Mouse (Mus musculus) adrenal gland, adult (tissue): ENCODE measurements around the gene Ctrl.

Source experiments
- DNase-seq, 2 experiments: peaks; one replicate each; pipeline ENCODE4 v3.0.0; 2022 to 2023; ENCODE audit warnings: low spot score in 1 of 2; ENCODE audit not compliant: inconsistent age in 2 of 2

The Ctrl gene

DNA sequence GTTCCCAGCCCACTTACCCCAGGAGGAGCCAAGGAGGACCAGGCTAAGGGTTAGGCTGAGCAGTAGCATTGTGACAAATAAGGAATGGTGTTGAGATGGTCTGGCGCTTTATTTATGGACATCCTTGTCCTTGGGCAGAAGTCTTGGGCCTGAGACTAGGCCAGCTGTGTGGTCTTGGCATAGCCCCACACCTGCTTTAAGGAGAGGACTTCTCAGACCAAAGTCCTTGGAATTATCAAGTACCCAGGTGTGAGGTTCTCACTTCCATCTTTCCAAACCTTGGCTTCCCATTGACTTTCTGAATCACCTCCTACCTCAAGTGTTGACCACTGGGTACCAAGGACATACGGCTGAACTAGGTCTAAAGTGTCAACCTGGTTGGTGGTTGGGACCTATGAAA lies at the start of gene Ctrl:
Ctrl (minus strand) TSS at position 101 of the 400 bp plus-strand sequence.
- DNase-seq, result no peak

- peak in 1 of 2 experiments; percentile 16 for DNase-seq
Measured at GRCm38 (mm10) chr8:105983406-105983805, 49.7 kb upstream of the Ctrl start.

GRCm38 (mm10) chr8:105981146-105981545 lies 47.5 kb upstream of the Ctrl start:
- peak in 1 of 2 experiments; percentile 14 for DNase-seq

GRCm38 (mm10) chr8:105979325-105979724 lies 45.7 kb upstream of the Ctrl start, which contains the start of gene Dpep3:
Dpep3 (minus strand) TSS chr8:105979429.
- DNase-seq, result no peak

DNA sequence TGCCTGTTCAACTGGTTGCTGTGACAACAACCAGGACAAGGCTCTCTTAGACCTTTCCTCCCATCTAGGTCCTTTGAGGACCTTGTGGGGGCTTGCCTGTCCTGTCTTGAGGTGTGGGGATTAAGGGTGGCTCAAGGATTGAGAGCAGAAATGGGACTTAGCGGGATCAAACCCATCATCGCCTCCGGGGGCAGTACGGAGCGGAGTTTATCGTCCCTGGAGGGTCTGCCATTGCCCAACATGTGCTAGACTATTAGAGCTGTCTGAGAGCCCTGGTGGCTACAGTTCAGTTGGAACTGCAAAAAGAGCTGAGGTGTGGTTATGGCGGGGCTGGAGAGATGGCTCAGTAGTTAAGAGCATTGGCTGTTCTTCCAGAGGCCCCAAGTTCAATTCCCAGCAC lies 41.7 kb upstream of the Ctrl start:
- no peak for DNase-seq

DNA sequence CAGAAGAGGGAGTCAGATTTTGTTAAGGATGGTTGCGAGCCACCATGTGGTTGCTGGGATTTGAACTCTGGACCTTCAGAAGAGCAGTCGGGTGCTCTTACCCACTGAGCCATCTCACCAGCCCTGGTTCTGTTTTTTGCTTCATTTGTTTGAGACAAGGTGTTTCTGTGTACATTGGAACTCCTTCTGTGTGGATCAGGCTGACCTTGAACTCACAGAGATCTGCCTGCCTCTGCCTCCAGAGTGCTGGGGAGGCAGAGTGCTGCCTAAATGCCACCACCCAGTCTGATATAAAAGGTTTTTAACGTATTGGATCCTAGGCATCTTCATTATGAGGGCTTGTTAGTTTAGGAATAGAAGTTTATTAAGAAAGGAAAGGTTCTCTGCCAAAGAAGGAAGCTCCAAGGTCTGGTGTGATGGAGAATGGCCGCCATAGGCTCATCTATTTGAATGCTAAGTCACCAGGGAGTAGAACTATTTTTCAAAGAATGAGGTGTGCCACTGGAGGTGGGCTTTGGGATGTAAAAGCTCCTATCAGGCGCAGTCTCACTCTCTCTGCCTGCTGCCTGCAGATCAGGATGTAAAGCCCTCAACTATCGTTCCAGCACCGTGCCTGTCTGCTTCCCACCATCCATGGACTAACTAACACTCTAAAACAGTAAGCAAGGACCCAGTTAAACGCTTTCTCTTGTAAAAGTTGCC lies 37.5 kb upstream of the Ctrl start:
- DNase-seq, result no peak

DNA sequence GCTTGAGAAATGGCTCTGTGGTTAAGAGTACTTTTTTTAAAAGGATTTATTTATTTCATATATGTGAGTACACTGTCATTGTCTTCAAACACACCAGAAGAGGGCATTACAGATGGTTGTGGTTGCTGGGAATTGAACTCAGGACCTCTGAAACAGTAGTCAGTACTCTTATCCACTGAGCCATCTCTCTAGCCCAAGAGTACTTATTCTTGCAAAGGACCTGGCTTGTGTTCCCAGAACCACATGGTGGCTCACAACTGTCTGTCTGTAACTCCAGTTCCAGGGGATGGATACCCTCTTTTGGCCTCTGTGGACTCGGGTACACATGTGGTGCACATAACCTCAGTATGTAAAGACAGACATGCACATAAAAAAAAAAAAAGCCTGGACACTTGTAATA lies 35.7 kb upstream of the Ctrl start:
- DNase-seq, result no peak

DNA sequence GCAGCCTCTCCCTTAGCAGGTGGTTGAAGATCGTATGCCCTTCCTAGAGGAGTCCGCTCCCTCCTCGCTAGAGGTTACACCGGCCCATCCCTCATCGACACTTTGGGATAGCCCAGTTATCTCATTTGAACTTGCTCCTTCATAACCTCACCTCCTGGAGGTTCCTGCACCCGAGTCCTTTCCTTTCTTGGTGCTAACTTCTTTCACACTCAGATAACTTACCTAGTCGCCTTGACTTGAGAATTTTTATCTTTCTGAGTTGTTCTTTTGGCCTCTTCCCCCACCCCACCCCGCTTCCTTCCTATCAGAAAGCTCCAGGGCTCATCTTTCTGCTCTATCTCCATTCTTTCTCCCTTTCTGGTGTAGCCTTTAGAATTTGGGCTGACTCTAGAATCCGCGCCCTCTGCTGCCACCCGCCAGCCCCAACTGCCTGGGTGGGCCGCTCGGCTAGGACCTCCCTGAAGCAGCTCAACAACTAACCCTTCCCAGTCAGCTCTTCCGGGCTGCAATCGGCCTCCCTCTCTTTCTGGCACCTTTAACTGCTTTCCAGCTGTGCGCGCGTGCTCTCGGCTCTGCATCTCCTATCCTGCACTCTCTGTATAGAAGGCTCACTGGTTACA lies 33.1 kb upstream of the Ctrl start:
- peak in 1 of 2 experiments; percentile 66 for DNase-seq

DNA sequence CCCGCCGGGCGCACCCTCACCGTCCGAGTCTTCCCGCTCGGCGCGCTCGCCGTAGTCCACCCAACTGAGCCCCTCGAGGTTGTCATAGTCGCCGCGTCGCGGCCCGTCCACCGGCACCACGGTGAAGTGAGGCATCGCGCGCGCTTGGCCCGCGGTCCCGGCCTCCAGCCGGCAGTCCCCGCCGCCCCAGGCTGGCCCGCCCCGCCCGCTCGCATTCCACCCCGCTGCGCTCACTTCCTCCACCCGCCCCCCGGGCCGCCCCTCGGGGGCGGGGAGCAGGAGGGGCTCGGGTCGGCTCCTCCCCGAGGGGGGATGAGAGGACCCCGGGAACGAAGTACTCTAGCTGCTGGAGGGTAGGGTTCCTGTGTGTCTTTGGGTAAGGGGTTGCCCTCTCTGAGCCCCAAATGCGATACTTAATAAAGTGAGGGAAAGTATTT lies 32.3 kb upstream of the Ctrl start, which contains the start of gene Slc12a4:
Slc12a4 (minus strand) TSS at position 193 of the 437 bp plus-strand sequence.
- DNase-seq, result peak; percentile 88 to 96

DNA sequence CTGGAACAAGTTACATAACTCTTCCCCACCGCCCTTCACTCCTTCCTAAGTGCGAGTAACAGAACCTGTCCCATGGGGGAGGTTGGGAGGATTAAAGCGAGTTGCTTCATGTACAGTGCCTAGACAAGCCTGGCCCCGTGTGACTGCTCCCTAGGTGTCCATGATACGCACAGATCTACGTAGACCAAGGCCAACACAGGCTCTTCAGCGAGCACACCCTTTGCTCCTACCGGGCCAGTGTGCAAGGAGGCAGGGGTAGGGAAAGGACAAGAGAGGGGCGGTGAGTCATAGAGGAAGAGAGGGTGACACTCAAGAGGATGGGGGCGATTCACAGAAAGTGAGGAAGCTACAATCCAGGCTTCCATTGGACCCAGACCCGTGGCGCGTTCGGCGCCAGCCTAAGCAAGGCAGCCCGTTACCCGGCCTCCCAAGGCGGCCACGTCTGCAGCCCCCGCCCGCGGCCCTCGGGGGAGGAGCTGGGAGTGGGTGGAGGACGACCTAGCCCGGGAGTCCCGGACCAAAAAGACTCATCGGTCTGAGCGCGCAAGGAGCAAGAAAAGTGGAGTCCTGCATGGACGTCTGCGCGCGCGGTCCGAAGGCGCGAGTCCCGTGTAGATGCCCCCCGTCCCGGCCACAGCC lies 31.7 kb upstream of the Ctrl start:
- peak; percentile 75 to 88 for DNase-seq

DNA sequence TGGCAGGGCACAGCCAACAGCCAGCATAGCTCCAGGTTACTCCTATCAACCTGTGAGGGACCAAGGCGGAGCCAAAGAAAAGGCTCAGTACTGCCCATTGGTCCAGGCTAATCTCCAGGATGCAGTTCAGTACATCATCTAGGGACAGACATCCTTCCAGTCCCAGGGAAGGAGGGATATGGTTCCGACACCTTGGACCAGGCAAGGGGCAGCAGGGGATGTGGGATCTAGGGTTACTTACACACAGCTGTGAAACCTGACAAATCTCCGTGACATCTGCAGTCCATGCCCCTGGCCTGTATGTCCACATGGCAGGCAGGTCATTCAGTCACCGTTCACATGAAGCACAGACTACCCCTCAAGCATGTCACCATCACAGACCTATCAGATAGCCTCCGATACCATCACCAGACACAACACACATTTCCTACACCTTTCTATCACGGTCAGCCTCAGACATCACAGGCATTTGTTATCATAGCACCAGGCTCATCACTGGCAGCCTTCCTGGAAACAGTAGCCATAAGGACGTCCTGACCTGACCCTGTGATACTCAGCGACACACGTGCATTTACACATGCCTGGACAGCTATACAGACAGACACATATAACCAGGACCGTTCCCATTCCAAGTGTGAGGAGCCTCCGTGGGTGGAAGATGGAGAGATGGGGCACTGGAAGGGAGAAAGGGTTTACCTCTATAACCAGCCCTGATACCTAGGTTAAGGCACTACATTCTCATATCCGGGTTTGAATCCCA lies 31.0 kb upstream of the Ctrl start:
- no peak for DNase-seq

GRCm38 (mm10) chr8:105961536-105961935 lies 27.9 kb upstream of the Ctrl start:
- DNase-seq, result peak in 1 of 2 experiments; percentile 28

DNA sequence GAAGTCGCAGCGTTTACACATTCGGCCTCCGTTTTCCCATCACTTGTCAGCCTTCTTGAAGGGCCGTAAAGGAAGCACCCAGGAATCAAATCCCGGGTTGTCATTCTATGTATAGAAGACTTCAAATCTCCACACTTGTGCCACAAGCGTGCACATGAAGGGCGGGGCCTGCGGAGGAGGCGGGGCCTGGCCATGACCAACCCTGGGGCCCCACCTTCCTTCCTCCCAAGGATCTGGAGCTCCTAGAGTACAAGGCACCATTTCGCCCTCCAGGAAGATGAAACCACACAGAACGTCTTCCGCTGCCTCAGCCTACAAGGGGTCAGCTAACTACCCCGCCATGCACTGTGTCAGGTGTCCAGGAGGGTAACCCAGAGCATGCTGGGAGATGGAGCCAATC lies 27.4 kb upstream of the Ctrl start:
- DNase-seq, result no peak

DNA sequence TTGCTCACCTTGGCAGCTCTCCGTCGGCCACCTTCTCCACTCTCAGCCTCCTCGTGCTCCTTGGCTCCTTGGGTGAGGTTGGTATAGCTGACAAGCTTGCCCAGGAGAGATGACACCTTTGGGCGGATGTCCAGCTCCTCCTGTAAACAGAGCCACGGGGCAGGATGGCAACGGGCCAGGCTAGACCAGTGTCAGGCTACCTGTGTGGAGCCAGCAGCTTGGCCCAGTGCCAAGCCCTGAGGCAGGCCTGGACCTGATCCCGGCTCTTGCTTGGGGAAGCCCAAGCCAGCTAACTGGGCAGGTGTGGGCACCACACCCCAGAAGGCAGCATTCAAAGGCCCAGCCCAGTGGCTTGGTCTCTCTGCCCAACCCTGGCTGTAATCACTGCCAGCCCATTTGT lies 25.7 kb upstream of the Ctrl start:
- DNase-seq, result peak in 1 of 2 experiments; percentile 47

DNA sequence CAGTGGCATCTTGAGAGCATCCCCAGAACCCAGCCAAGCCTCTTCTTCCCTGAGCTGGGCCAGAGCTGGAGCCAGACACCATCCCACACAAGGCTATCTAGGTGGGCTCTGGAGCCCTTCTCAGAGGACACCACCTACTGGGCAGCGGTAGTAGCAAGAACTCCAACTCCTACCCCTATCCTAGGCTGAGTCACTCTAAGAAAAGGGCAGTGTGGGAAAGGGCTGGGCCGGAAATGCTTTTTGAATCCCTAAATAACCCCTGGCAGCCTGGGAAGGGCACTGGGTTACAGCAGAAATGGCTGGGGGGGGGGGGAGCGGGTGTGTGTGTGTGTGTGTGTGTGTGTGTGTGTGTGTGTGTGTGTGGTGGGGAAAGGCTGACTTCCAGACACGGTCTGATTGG lies 24.2 kb upstream of the Ctrl start:
- peak; percentile 70 to 80 for DNase-seq

- DNase-seq, result peak in 1 of 2 experiments; percentile 24
Measured at GRCm38 (mm10) chr8:105956556-105956955, 22.9 kb upstream of the Ctrl start.

GRCm38 (mm10) chr8:105951057-105951659 lies 17.5 kb upstream of the Ctrl start:
- peak in 1 of 2 experiments; percentile 43 for DNase-seq

GRCm38 (mm10) chr8:105949350-105949749 lies 15.7 kb upstream of the Ctrl start:
- DNase-seq, result peak in 1 of 2 experiments; percentile 65

- no peak for DNase-seq
Measured at GRCm38 (mm10) chr8:105943321-105943739, 9.7 kb upstream of the Ctrl start, which contains the start of gene Lcat. Lcat (minus strand) TSS chr8:105943382.

GRCm38 (mm10) chr8:105942542-105942941 lies 8.9 kb upstream of the Ctrl start:
- no peak for DNase-seq

DNA sequence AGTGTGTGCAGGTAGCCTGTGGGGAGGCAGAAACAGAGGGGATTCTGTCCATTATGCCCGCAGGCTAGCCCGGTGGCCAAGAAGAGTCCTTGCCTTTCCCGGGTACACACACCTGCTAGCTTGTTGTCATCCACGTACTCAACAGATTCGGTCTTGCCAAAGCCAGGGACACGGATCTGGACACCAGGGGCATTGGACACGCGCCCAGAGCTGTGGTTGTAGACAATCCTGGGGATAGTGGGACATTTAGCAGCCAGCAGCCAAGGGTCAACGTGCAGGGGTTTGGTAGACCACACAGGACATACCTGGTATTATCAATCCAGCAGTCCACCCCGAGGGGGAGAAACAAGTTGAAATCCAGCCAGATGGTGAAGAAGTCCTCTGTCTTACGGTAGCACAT lies 8.4 kb upstream of the Ctrl start:
- DNase-seq, result no peak
